Mouse (Mus musculus): Measurements from ENCODE around the gene Ahdc1. TPM values are rescaled to one million over a fixed set of nuclear protein-coding genes. Genes with fewer than 3 reads are reported as not detected.
A peak's percentile ranks its signal among the peaks of the same experiment; 100 is the strongest.

Ahdc1 gene
- polyA plus RNA-seq, 1 experiment from 2014 or later = 2.8 TPM

GRCm38 (mm10) chr4:133108481-133109334 is 97.6 kb downstream of the Ahdc1 start:
- Histone ChIP-seq H3K36me3 (ENCODE audit: control insufficient read depth, insufficient read depth, low read length) (no peaks in the 10 kb centered on the region), H3K4me2 (replicated peaks; ENCODE audit: low read depth) (no peak overlapping the region), H3K4me3 (ENCODE audit: low read depth, low read length) (no peak overlapping the region), H3K27me3 (ENCODE audit: control insufficient read depth, insufficient read depth, low read length) (no peaks in the 10 kb centered on the region), H3K4me1 (replicated peaks; ENCODE audit: control insufficient read depth, insufficient read depth) (peaks cover 3% of the 10 kb centered on the region; the same call in 1 of the 2 replicates), H3K9ac (ENCODE audit: low read length) (0 out of 2 replicates have a peak overlapping the region, but pooled peaks have one; percentile 27), H3K9me3 (ENCODE audit: control insufficient read depth, low read length) (no peaks in the 10 kb centered on the region), H3K27ac (replicated peaks) (peak overlapping the region; percentile 86)
- ATAC-seq (ENCODE audit: low FRiP score, low TSS enrichment) = no peak
- WGBS = 62% methylated on average over 13 of the region's 13 CpGs
- DNase-seq (ENCODE audit: low spot score) = peak; percentile 23
- TF ChIP-seq EP300 (optimal IDR thresholded peaks at IDR 0.05) = no peak
- no peak for TF ChIP-seq CTCF (IDR thresholded peaks at IDR 0.05; ENCODE audit: low read depth)

- H3K9me3 ChIP-seq (ENCODE audit: control insufficient read depth, low read length) = no peaks in the 10 kb centered on the region
- WGBS = 72% methylated on average over 5 of the region's 5 CpGs
- ATAC-seq (ENCODE audit: low FRiP score, low TSS enrichment) (no peak), DNase-seq (ENCODE audit: low spot score) (no peak)
- H3K9ac ChIP-seq (ENCODE audit: low read length) = no peak overlapping the region
- H3K27ac ChIP-seq (replicated peaks) = no peak overlapping the region
- no peak overlapping the region for H3K4me2 ChIP-seq (replicated peaks; ENCODE audit: low read depth)
- no peaks in the 10 kb centered on the region for H3K27me3 ChIP-seq (ENCODE audit: control insufficient read depth, insufficient read depth, low read length)
- no peak overlapping the region for H3K4me3 ChIP-seq (ENCODE audit: low read depth, low read length)
- peaks cover 3% of the 10 kb centered on the region; the same call in 1 of the 2 replicates for H3K4me1 ChIP-seq (replicated peaks; ENCODE audit: control insufficient read depth, insufficient read depth)
- no peaks in the 10 kb centered on the region for H3K36me3 ChIP-seq (ENCODE audit: control insufficient read depth, insufficient read depth, low read length)
- TF ChIP-seq CTCF (IDR thresholded peaks at IDR 0.05; ENCODE audit: low read depth) (no peak), EP300 (optimal IDR thresholded peaks at IDR 0.05) (no peak)
Observed at GRCm38 (mm10) chr4:133109335-133109801, 98.3 kb downstream of the Ahdc1 start.

GRCm38 (mm10) chr4:133112175-133112838 is 101.2 kb downstream of the Ahdc1 start:
- no peaks in the 10 kb centered on the region for H3K9me3 ChIP-seq (ENCODE audit: control insufficient read depth, low read length)
- H3K4me1 ChIP-seq (replicated peaks; ENCODE audit: control insufficient read depth, insufficient read depth) = peaks cover 5% of the 10 kb centered on the region
- no peak overlapping the region for H3K4me3 ChIP-seq (ENCODE audit: low read depth, low read length)
- H3K9ac ChIP-seq (ENCODE audit: low read length) = no peak overlapping the region
- no peak overlapping the region; the same call in 1 of the 2 replicates for H3K27ac ChIP-seq (replicated peaks)
- no peaks in the 10 kb centered on the region for H3K36me3 ChIP-seq (ENCODE audit: control insufficient read depth, insufficient read depth, low read length)
- ATAC-seq (ENCODE audit: low FRiP score, low TSS enrichment) = no peak
- 39% methylated on average over 13 of the region's 13 CpGs for WGBS
- DNase-seq (ENCODE audit: low spot score) = no peak
- TF ChIP-seq EP300 (optimal IDR thresholded peaks at IDR 0.05) (no peak), CTCF (IDR thresholded peaks at IDR 0.05; ENCODE audit: low read depth) (no peak)
- no peak overlapping the region for H3K4me2 ChIP-seq (replicated peaks; ENCODE audit: low read depth)
- no peaks in the 10 kb centered on the region for H3K27me3 ChIP-seq (ENCODE audit: control insufficient read depth, insufficient read depth, low read length)

- peaks cover 12% of the 10 kb centered on the region for H3K4me1 ChIP-seq (replicated peaks; ENCODE audit: control insufficient read depth, insufficient read depth)
- no peak overlapping the region for H3K4me2 ChIP-seq (replicated peaks; ENCODE audit: low read depth)
- no peaks in the 10 kb centered on the region for H3K27me3 ChIP-seq (ENCODE audit: control insufficient read depth, insufficient read depth, low read length)
- H3K36me3 ChIP-seq (ENCODE audit: control insufficient read depth, insufficient read depth, low read length) = no peaks in the 10 kb centered on the region
- H3K27ac ChIP-seq (replicated peaks) = peak overlapping the region; percentile 56
- TF ChIP-seq EP300 (optimal IDR thresholded peaks at IDR 0.05) (no peak), CTCF (IDR thresholded peaks at IDR 0.05; ENCODE audit: low read depth) (no peak)
- no peak overlapping the region for H3K4me3 ChIP-seq (ENCODE audit: low read depth, low read length)
- ATAC-seq (ENCODE audit: low FRiP score, low TSS enrichment) = no peak
- H3K9me3 ChIP-seq (ENCODE audit: control insufficient read depth, low read length) = no peaks in the 10 kb centered on the region
- peak; percentile 26 for DNase-seq (ENCODE audit: low spot score)
- no peak overlapping the region for H3K9ac ChIP-seq (ENCODE audit: low read length)
- 46% methylated on average over 6 of the region's 6 CpGs for WGBS
Observed at GRCm38 (mm10) chr4:133113351-133113882, 102.4 kb downstream of the Ahdc1 start.

GRCm38 (mm10) chr4:133114762-133115161 is 103.7 kb downstream of the Ahdc1 start:
- ATAC-seq (ENCODE audit: low FRiP score, low TSS enrichment) = no peak
- TF ChIP-seq EP300 (optimal IDR thresholded peaks at IDR 0.05) (no peak), CTCF (IDR thresholded peaks at IDR 0.05; ENCODE audit: low read depth) (no peak)
- Histone ChIP-seq H3K27ac (replicated peaks) (no peak overlapping the region), H3K9me3 (ENCODE audit: control insufficient read depth, low read length) (no peaks in the 10 kb centered on the region), H3K4me2 (replicated peaks; ENCODE audit: low read depth) (no peak overlapping the region), H3K27me3 (ENCODE audit: control insufficient read depth, insufficient read depth, low read length) (no peaks in the 10 kb centered on the region), H3K36me3 (ENCODE audit: control insufficient read depth, insufficient read depth, low read length) (no peaks in the 10 kb centered on the region), H3K4me1 (replicated peaks; ENCODE audit: control insufficient read depth, insufficient read depth) (peaks cover 9% of the 10 kb centered on the region), H3K9ac (ENCODE audit: low read length) (no peak overlapping the region), H3K4me3 (ENCODE audit: low read depth, low read length) (no peak overlapping the region)
- DNase-seq (ENCODE audit: low spot score) = no peak
- 65% methylated on average over 3 of the region's 3 CpGs for WGBS

Data from stomach, postnatal 0 days (tissue).